Mouse (Mus musculus): ENCODE data around the gene Rbm47. TPM values are rescaled to one million over a fixed set of nuclear protein-coding genes. Genes with fewer than 3 reads are reported as not detected.
A peak's percentile ranks its signal among the peaks of the same experiment; 100 is the strongest.

Gene Rbm47
- polyA plus RNA-seq, 1 experiment = 310 TPM

- peak; percentile 58; the same call in 1 of the 2 replicates for TF ChIP-seq CTCF (IDR thresholded peaks at IDR 0.05; ENCODE audit: extremely low read depth, insufficient read length, insufficient replicate concordance, low read depth, low read length)
- TF ChIP-seq POLR2A (IDR thresholded peaks at IDR 0.05; ENCODE audit: low read depth, low read length) = no peak
- Histone ChIP-seq H3K4me1 (ENCODE audit: control insufficient read depth, insufficient read depth, insufficient read length, low read length) (peaks cover 30% of the 10 kb centered on the region), H3K27me3 (ENCODE audit: control insufficient read depth, insufficient read depth, low read length) (no peaks in the 10 kb centered on the region), H3K36me3 (ENCODE audit: control insufficient read depth, insufficient read depth, low read length) (no peaks in the 10 kb centered on the region), H3K27ac (ENCODE audit: insufficient read depth, low read depth, low read length) (no peak overlapping the region), H3K4me3 (ENCODE audit: low read depth, low read length) (no peak overlapping the region)
- WGBS = 56% methylated on average over 3 of the region's 3 CpGs
Measured at GRCm38 (mm10) chr5:66101577-66101976, 71.3 kb downstream of the Rbm47 start.

GRCm38 (mm10) chr5:66100322-66100721 lies 72.6 kb downstream of the Rbm47 start:
- WGBS = 66% methylated on average over 8 of the region's 8 CpGs
- no peak overlapping the region for H3K4me3 ChIP-seq (ENCODE audit: low read depth, low read length)
- H3K27me3 ChIP-seq (ENCODE audit: control insufficient read depth, insufficient read depth, low read length) = no peaks in the 10 kb centered on the region
- H3K27ac ChIP-seq (ENCODE audit: insufficient read depth, low read depth, low read length) = no peak overlapping the region
- H3K36me3 ChIP-seq (ENCODE audit: control insufficient read depth, insufficient read depth, low read length) = no peaks in the 10 kb centered on the region
- TF ChIP-seq CTCF (IDR thresholded peaks at IDR 0.05; ENCODE audit: extremely low read depth, insufficient read length, insufficient replicate concordance, low read depth, low read length) = no peak
- no peak for TF ChIP-seq POLR2A (IDR thresholded peaks at IDR 0.05; ENCODE audit: low read depth, low read length)
- H3K4me1 ChIP-seq (ENCODE audit: control insufficient read depth, insufficient read depth, insufficient read length, low read length) = peaks cover 30% of the 10 kb centered on the region

- Histone ChIP-seq H3K4me3 (ENCODE audit: low read depth, low read length) (no peak overlapping the region), H3K27ac (ENCODE audit: insufficient read depth, low read depth, low read length) (peak overlapping the region; percentile 99), H3K36me3 (ENCODE audit: control insufficient read depth, insufficient read depth, low read length) (no peaks in the 10 kb centered on the region), H3K4me1 (ENCODE audit: control insufficient read depth, insufficient read depth, insufficient read length, low read length) (peaks cover 32% of the 10 kb centered on the region), H3K27me3 (ENCODE audit: control insufficient read depth, insufficient read depth, low read length) (no peaks in the 10 kb centered on the region)
- 27% methylated on average over 7 of the region's 7 CpGs for WGBS
- no peak for TF ChIP-seq CTCF (IDR thresholded peaks at IDR 0.05; ENCODE audit: extremely low read depth, insufficient read length, insufficient replicate concordance, low read depth, low read length)
Measured at GRCm38 (mm10) chr5:66098094-66098871, 74.6 kb downstream of the Rbm47 start.

DNA sequence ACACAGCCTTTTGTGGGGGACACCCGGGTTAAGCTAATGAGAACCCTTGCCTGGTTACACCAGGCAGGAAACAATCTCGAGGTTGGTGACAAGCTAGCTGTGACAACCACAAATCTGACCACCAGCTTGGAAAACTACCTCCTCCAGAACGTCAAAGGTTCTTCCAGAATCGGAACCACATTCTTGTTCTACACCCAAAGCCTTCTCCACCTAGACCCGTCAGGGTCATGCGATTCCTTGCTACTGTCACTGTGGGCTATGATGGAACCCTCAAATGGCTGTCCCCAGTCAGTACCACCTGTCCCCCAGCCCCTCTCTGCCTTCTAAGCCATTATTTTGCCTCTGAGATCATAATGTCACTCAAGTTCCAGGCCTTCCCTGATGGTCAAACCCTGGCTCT lies 76.8 kb downstream of the Rbm47 start:
- Histone ChIP-seq H3K4me1 (ENCODE audit: control insufficient read depth, insufficient read depth, insufficient read length, low read length) (peaks cover 32% of the 10 kb centered on the region), H3K36me3 (ENCODE audit: control insufficient read depth, insufficient read depth, low read length) (no peaks in the 10 kb centered on the region), H3K27ac (ENCODE audit: insufficient read depth, low read depth, low read length) (peak overlapping the region; percentile 91), H3K4me3 (ENCODE audit: low read depth, low read length) (no peak overlapping the region), H3K27me3 (ENCODE audit: control insufficient read depth, insufficient read depth, low read length) (no peaks in the 10 kb centered on the region)
- TF ChIP-seq CTCF (IDR thresholded peaks at IDR 0.05; ENCODE audit: extremely low read depth, insufficient read length, insufficient replicate concordance, low read depth, low read length) = no peak
- no peak for TF ChIP-seq POLR2A (IDR thresholded peaks at IDR 0.05; ENCODE audit: low read depth, low read length)
- WGBS = 76% methylated on average over 6 of the region's 6 CpGs

DNA sequence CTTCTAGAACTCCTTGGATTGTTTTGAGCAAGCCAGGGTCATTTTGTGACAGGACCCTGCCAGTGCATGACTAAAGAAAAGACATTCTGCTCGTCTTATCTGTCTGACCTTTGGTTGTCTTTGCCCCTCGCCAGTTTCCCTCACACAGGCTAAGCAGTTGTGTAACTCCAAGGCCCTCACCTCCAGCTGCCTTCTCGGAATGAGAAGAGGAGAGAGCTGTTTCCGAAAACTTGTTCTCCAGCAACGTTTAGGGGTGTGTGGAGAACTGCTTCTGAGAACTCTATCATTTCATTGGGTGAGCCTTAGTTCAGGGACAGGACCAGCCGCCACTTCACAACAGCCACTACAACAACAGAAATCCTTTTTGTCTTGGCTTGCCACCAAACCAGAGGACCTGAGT lies 77.8 kb downstream of the Rbm47 start:
- Histone ChIP-seq H3K4me3 (ENCODE audit: low read depth, low read length) (no peak overlapping the region), H3K27ac (ENCODE audit: insufficient read depth, low read depth, low read length) (peak overlapping the region; percentile 92), H3K4me1 (ENCODE audit: control insufficient read depth, insufficient read depth, insufficient read length, low read length) (peaks cover 32% of the 10 kb centered on the region; the same call in 1 of the 2 replicates), H3K36me3 (ENCODE audit: control insufficient read depth, insufficient read depth, low read length) (no peaks in the 10 kb centered on the region), H3K27me3 (ENCODE audit: control insufficient read depth, insufficient read depth, low read length) (no peaks in the 10 kb centered on the region)
- no peak for TF ChIP-seq CTCF (IDR thresholded peaks at IDR 0.05; ENCODE audit: extremely low read depth, insufficient read length, insufficient replicate concordance, low read depth, low read length)
- TF ChIP-seq POLR2A (IDR thresholded peaks at IDR 0.05; ENCODE audit: low read depth, low read length) = no peak
- WGBS = 26% methylated on average over 6 of the region's 6 CpGs

DNA sequence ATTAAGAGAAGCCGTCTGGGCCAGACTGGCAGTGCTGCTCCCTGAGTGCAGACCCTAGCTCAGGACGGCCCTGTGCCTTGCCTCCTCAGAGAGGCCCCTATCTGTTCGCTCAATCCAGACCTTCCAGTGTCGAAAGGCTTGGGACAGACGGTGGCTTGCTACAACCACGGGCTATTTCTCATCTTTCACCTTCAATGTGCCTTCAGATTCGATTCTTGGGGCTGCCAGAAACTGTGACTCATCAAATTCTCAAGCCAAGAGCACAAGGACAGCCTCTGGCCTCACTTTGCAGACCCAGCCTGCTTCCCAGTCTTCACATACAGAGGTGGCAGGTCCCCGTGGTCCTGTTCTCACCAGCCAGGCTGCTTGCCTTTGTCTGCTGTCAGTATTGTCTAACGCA lies 82.9 kb downstream of the Rbm47 start:
- H3K36me3 ChIP-seq (ENCODE audit: control insufficient read depth, insufficient read depth, low read length) = no peaks in the 10 kb centered on the region
- H3K27ac ChIP-seq (ENCODE audit: insufficient read depth, low read depth, low read length) = peak overlapping the region; percentile 32; the same call in 1 of the 2 replicates
- TF ChIP-seq CTCF (IDR thresholded peaks at IDR 0.05; ENCODE audit: extremely low read depth, insufficient read length, insufficient replicate concordance, low read depth, low read length) = no peak
- no peak for TF ChIP-seq POLR2A (IDR thresholded peaks at IDR 0.05; ENCODE audit: low read depth, low read length)
- H3K27me3 ChIP-seq (ENCODE audit: control insufficient read depth, insufficient read depth, low read length) = no peaks in the 10 kb centered on the region
- WGBS = 16% methylated on average over 9 of the region's 9 CpGs
- H3K4me3 ChIP-seq (ENCODE audit: low read depth, low read length) = no peak overlapping the region
- peaks cover 14% of the 10 kb centered on the region for H3K4me1 ChIP-seq (ENCODE audit: control insufficient read depth, insufficient read depth, insufficient read length, low read length)

DNA sequence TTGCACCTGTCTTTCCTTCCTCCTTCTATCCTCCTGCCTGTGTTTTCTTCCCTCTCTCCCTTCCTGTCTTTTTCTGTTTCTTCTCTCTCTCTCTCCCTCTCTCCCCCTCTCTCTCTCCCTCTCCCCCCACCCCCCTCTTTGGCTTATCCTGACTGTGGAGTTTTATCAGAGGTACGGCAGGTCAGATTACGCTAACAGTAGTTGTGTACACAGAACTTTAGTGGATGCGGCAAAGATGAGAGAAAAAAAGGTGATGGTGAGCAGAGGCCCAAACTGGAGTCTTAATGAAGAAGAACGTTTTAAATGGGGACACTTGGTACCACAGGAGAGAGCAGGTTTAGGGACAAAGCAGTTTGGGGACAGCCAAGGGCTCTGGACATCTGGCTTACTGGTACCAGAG lies 83.3 kb downstream of the Rbm47 start:
- WGBS = 36% methylated on average over 4 of the region's 4 CpGs

More for the DNA sequence above, 83.3 kb downstream of the Rbm47 start:
- no peaks in the 10 kb centered on the region for H3K27me3 ChIP-seq (ENCODE audit: control insufficient read depth, insufficient read depth, low read length)
- peaks cover 13% of the 10 kb centered on the region for H3K4me1 ChIP-seq (ENCODE audit: control insufficient read depth, insufficient read depth, insufficient read length, low read length)
- no peak for TF ChIP-seq CTCF (IDR thresholded peaks at IDR 0.05; ENCODE audit: extremely low read depth, insufficient read length, insufficient replicate concordance, low read depth, low read length)
- no peak for TF ChIP-seq POLR2A (IDR thresholded peaks at IDR 0.05; ENCODE audit: low read depth, low read length)
- no peaks in the 10 kb centered on the region for H3K36me3 ChIP-seq (ENCODE audit: control insufficient read depth, insufficient read depth, low read length)
- H3K4me3 ChIP-seq (ENCODE audit: low read depth, low read length) = no peak overlapping the region
- H3K27ac ChIP-seq (ENCODE audit: insufficient read depth, low read depth, low read length) = peak overlapping the region; percentile 32; the same call in 1 of the 2 replicates

Data from small intestine, adult 2 months (tissue).